Mouse (Mus musculus) urinary bladder, adult 18-20 months (tissue): ENCODE results near the gene Aass.
"Not testable (repeated sequence)": the region's sequence is repeated elsewhere in the genome, so short reads cannot be mapped to it uniquely, and the experiment has no call there.

Experiments
- DNase-seq, 2 experiments: peaks; one replicate each; pipeline ENCODE4 v3.0.0; 2022; ENCODE audit warnings: low spot score in 2 of 2, mixed read lengths in 2 of 2

Gene Aass

GRCm38 (mm10) chr6:23132573-23133181, at the start of gene Aass:
Aass (minus strand) TSS chr6:23132986.
- peak in 1 of 2 experiments; percentile 2 for DNase-seq

- peak in 1 of 2 experiments; percentile 22 for DNase-seq
Measured at GRCm38 (mm10) chr6:23180096-23180495, 47.3 kb upstream of the Aass start.

- DNase-seq = not testable (repeated sequence)
Measured at GRCm38 (mm10) chr6:23163824-23164223, 31.0 kb upstream of the Aass start.

- DNase-seq = not testable (repeated sequence)
Measured at GRCm38 (mm10) chr6:23156357-23156756, 23.6 kb upstream of the Aass start.

GRCm38 (mm10) chr6:23153112-23153511, 20.3 kb upstream of the Aass start:
- no peak for DNase-seq

GRCm38 (mm10) chr6:23147221-23147620, 14.4 kb upstream of the Aass start:
- no peak for DNase-seq

GRCm38 (mm10) chr6:23143980-23144379, 11.2 kb upstream of the Aass start:
- DNase-seq = no peak

- DNase-seq = no peak
Measured at GRCm38 (mm10) chr6:23131015-23131414, 1.8 kb downstream of the Aass start.

GRCm38 (mm10) chr6:23129201-23129600, 3.6 kb downstream of the Aass start:
- DNase-seq = no peak

- no peak for DNase-seq
Measured at GRCm38 (mm10) chr6:23126706-23127105, 6.1 kb downstream of the Aass start.

- no peak for DNase-seq
Measured at GRCm38 (mm10) chr6:23125831-23126230, 7.0 kb downstream of the Aass start.

GRCm38 (mm10) chr6:23124823-23125222, 8.0 kb downstream of the Aass start:
- no peak for DNase-seq

GRCm38 (mm10) chr6:23122934-23123333, 9.9 kb downstream of the Aass start:
- no peak for DNase-seq

GRCm38 (mm10) chr6:23114781-23115180, 18.0 kb downstream of the Aass start:
- no peak for DNase-seq

- DNase-seq = no peak
Measured at GRCm38 (mm10) chr6:23107069-23107468, 25.7 kb downstream of the Aass start.

GRCm38 (mm10) chr6:23106373-23106772, 26.4 kb downstream of the Aass start:
- no peak for DNase-seq

- DNase-seq = not testable (repeated sequence)
Measured at GRCm38 (mm10) chr6:23090346-23091055, 42.3 kb downstream of the Aass start.

- DNase-seq = not testable (repeated sequence)
Measured at GRCm38 (mm10) chr6:23089292-23089691, 43.5 kb downstream of the Aass start.

GRCm38 (mm10) chr6:23084587-23085421, 48.0 kb downstream of the Aass start:
- DNase-seq = no peak

GRCm38 (mm10) chr6:23079991-23080680, 52.6 kb downstream of the Aass start:
- no peak for DNase-seq

- no peak for DNase-seq
Measured at GRCm38 (mm10) chr6:23078273-23078672, 54.5 kb downstream of the Aass start.

GRCm38 (mm10) chr6:23076060-23076459, 56.7 kb downstream of the Aass start:
- no peak for DNase-seq
